Mouse (Mus musculus): ENCODE results near the gene 1700016D06Rik. TPM values are rescaled to one million over a fixed set of nuclear protein-coding genes. Genes with fewer than 3 reads are reported as not detected.

The 1700016D06Rik gene
- not detected in 2 replicates for polyA plus RNA-seq (2012; ENCODE audit: low replicate concordance)

GRCm38 (mm10) chr8:11701033-11701362 is at the start of gene 1700016D06Rik:
1700016D06Rik (minus strand) TSS chr8:11701063.

GRCm38 (mm10) chr8:11727651-11728481 is 27.0 kb upstream of the 1700016D06Rik start, which contains the start of gene Arhgef7:
Arhgef7 (plus strand) TSS chr8:11727721.

DNA sequence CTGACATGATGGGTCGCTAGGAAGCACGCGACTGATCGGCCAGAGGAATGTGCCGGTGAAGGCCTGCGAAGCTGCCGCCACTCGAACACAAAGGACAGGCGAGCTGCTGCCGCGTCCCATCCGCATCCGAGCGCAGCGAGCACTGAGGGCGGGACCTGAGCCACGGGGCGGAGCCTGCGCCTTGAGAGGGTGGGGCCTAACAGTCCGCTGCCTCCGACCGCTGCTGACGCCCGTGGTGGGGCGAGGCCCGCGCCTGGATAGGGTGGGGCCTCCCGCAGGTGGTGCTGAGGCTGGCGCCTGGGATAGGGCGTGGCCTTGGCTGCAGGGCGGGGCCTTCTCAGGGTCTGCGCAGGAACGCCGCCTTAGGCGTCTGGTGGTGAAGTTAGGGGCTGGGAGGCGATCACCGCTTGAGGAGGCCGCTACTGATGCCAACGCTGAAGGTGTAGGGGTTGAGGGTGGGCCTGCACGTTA is 65.2 kb downstream of the 1700016D06Rik start, which contains the start of gene Ankrd10:
Gene Ankrd10, minus strand, starts transcription at position 147 of the 471 bp plus-strand sequence.

Other genes starting within 250 kb of the 1700016D06Rik start
- gene Rab20, start 222.4 kb downstream of the 1700016D06Rik start, polyA plus RNA-seq (2012; ENCODE audit: low replicate concordance), result 2.9 and 5.5 TPM in 2 replicates
- 26.9 and 49.5 TPM in 2 replicates for gene Naxd, start 203.6 kb downstream of the 1700016D06Rik start, polyA plus RNA-seq (2012; ENCODE audit: low replicate concordance)
- 40.5 and 52.0 TPM in 2 replicates for gene Cars2, start 150.3 kb downstream of the 1700016D06Rik start, polyA plus RNA-seq (2012; ENCODE audit: low replicate concordance)
- gene Ing1, start 145.5 kb downstream of the 1700016D06Rik start, polyA plus RNA-seq (2012; ENCODE audit: low replicate concordance), result 15.3 and 21.3 TPM in 2 replicates
- gene Ankrd10, start 65.3 kb downstream of the 1700016D06Rik start, polyA plus RNA-seq (2012; ENCODE audit: low replicate concordance), result 18.6 and 31.3 TPM in 2 replicates
- gene Arhgef7, start 26.7 kb upstream of the 1700016D06Rik start, polyA plus RNA-seq (2012; ENCODE audit: low replicate concordance), result 22.8 and 37.0 TPM in 2 replicates
- gene Tex29, start 139.4 kb upstream of the 1700016D06Rik start, polyA plus RNA-seq (2012; ENCODE audit: low replicate concordance), result not detected in 2 replicates

All from leukemia stem cell, adult 10-12 weeks (primary cell).